ENCODE assay signal across 23 mouse cellular contexts in the genomic region with DNA sequence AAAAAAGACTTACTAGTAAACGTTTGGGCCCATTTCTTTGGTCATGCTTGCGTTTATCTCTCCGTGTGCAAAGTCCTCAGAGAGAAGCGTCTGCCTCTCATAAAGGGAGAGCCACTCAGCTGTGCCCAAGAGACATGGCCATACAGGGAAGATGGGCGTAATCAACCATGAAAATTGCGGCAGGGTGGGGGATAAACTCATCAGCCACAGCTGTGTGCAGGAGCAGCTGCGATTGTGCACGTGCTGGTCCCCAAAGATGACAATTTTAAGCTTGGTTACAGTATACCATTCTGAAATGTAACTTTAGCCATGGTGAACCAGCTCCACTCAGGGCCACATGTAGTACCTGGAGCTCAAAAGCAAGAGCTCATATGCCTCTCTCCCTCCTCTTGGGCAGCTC.
DNase-seq lines count a peak whose midpoint lies in the region; ATAC-seq and TF ChIP-seq lines count a peak whose summit lies in the region.
"Had no signal": no experiment of that assay in that cellular context is flagged by ENCODE, and none has a peak within 500 bp of the region (broad histone marks: within the 10 kb centered on the region; RNA-seq: fewer than 3 reads in every experiment).

No protein-coding gene starts in this region.

- H3K79me2 ChIP-seq in CH12.LX (replicated peaks; ENCODE audit: control insufficient read depth, extremely low read depth, insufficient read depth, poor library complexity, severe bottlenecking) (no peaks in the 10 kb centered on the region), myocyte (ENCODE audit: control insufficient read depth, insufficient read depth) (no peaks in the 10 kb centered on the region)

- TF ChIP-seq RAD21 in CH12.LX (IDR thresholded peaks at IDR 0.05; ENCODE audit: low read depth, low read length), result no peak

- no peaks in the 10 kb centered on the region for H3K27me3 ChIP-seq in midbrain, embryonic 14.5 days (ENCODE audit: control insufficient read depth, insufficient read depth, low read length)
- no peaks in the 10 kb centered on the region for H3K27me3 ChIP-seq in midbrain, embryonic 16.5 days (ENCODE audit: control insufficient read depth, insufficient read depth, low read depth, low read length)
- H3K27me3 ChIP-seq in CH12.LX (replicated peaks) (no peaks in the 10 kb centered on the region), myocyte (ENCODE audit: control insufficient read depth, insufficient read depth, insufficient read length) (no peaks in the 10 kb centered on the region)
- H3K27me3 ChIP-seq in hindbrain, embryonic 12.5 days, result no peaks in the 10 kb centered on the region
- H3K27me3 ChIP-seq: forebrain, embryonic 13.5 days; heart, embryonic 13.5 days had no signal

- no peak overlapping the region for H3K4me2 ChIP-seq in midbrain, embryonic 14.5 days (ENCODE audit: low read length)
- no peak overlapping the region for H3K4me2 ChIP-seq in midbrain, embryonic 16.5 days (ENCODE audit: low read length)
- no peak overlapping the region for H3K4me2 ChIP-seq in CH12.LX (ENCODE audit: insufficient read depth, low read depth, poor library complexity, severe bottlenecking)
- H3K4me2 ChIP-seq in hindbrain, embryonic 12.5 days (replicated peaks), result no peak overlapping the region
- no peak overlapping the region for H3K4me2 ChIP-seq in myocyte (ENCODE audit: low read depth)
- H3K4me2 ChIP-seq: forebrain, embryonic 13.5 days; heart, embryonic 13.5 days had no signal

- H3K36me3 ChIP-seq in midbrain, embryonic 14.5 days (ENCODE audit: control insufficient read depth, insufficient read depth, low read length), result no peaks in the 10 kb centered on the region
- H3K36me3 ChIP-seq in midbrain, embryonic 16.5 days (ENCODE audit: control insufficient read depth, insufficient read depth, low read length), result no peaks in the 10 kb centered on the region
- H3K36me3 ChIP-seq in CH12.LX (replicated peaks in 1 of 2; ENCODE audit: control insufficient read depth in 1 of 2, insufficient read depth in 1 of 2, low read length in 1 of 2) (no peaks in the 10 kb centered on the region), myocyte (ENCODE audit: control insufficient read depth, insufficient read depth) (no peaks in the 10 kb centered on the region)
- no peaks in the 10 kb centered on the region for H3K36me3 ChIP-seq in hindbrain, embryonic 12.5 days
- H3K36me3 ChIP-seq: heart, embryonic 13.5 days; midbrain, embryonic 10.5 days had no signal

- H3K4me3 ChIP-seq in midbrain, embryonic 14.5 days (replicated peaks; ENCODE audit: low read depth, low read length), result no peak overlapping the region
- H3K4me3 ChIP-seq in midbrain, embryonic 16.5 days (ENCODE audit: low read depth, low read length), result no peak overlapping the region
- H3K4me3 ChIP-seq in CH12.LX (replicated peaks in 1 of 3; ENCODE audit: low read depth in 2 of 3, low read length in 2 of 3, poor library complexity in 1 of 3), result no peak overlapping the region
- no peak overlapping the region for H3K4me3 ChIP-seq in hindbrain, embryonic 12.5 days
- no peak overlapping the region for H3K4me3 ChIP-seq in myocyte
- H3K4me3 ChIP-seq: forebrain, embryonic 13.5 days; heart, adult 2 months; heart, embryonic 13.5 days; layer of hippocampus, adult 2 months; midbrain, embryonic 10.5 days had no signal

- no peak overlapping the region for H3ac ChIP-seq in myocyte (ENCODE audit: control insufficient read depth, insufficient read length)

- DNase-seq in midbrain, embryonic 14.5 days, result peak; percentile 8
- no peak for DNase-seq in CH12.LX (ENCODE audit: extremely low read depth)
- DNase-seq in kidney, postnatal 14 days, result no peak
- DNase-seq in kidney, postnatal 4 days, result no peak
- DNase-seq: adrenal gland, postnatal 14 days; cerebellum, adult 11 months; cerebellum, adult 9-11 months; gastrocnemius, postnatal 25 days; heart, adult 2 months; kidney, adult 8-10 months; kidney, postnatal 10 days; liver, postnatal 0 days; right cerebral cortex, postnatal 25 days; spleen, adult 18-20 months had no signal

- WGBS in midbrain, embryonic 14.5 days, result 72% methylated on average over 8 of the region's 8 CpGs
- WGBS in midbrain, embryonic 16.5 days, result 72% methylated on average over 8 of the region's 8 CpGs
- 66% methylated on average over 8 of the region's 8 CpGs for WGBS in hindbrain, embryonic 12.5 days

- TF ChIP-seq POLR2A in CH12.LX (IDR thresholded peaks at IDR 0.05; ENCODE audit: low read depth, low read length) (no peak), myocyte (IDR thresholded peaks at IDR 0.05; ENCODE audit: insufficient read length, low read depth) (no peak)

- dilution Hi-C loops in CH12.LX (cut with MboI; ENCODE audit: extremely low pct_ligation_motif_present, extremely low pct_unique_long_range_greater_than_20kb, low sequenced_read_pairs), result no loop called here

- H3K27ac ChIP-seq in midbrain, embryonic 14.5 days (replicated peaks; ENCODE audit: low read depth, low read length), result no peak overlapping the region
- H3K27ac ChIP-seq in midbrain, embryonic 16.5 days (ENCODE audit: low read length), result no peak overlapping the region
- H3K27ac ChIP-seq in CH12.LX (ENCODE audit: insufficient read depth, low read depth), result no peak overlapping the region
- H3K27ac ChIP-seq in hindbrain, embryonic 12.5 days, result no peak overlapping the region
- H3K27ac ChIP-seq: forebrain, embryonic 13.5 days; heart, adult 2 months; heart, embryonic 13.5 days; layer of hippocampus, adult 2 months; midbrain, embryonic 10.5 days had no signal

- TF ChIP-seq CTCF in CH12.LX (conservative IDR thresholded peaks at IDR 0.05 in 1 of 2, IDR thresholded peaks at IDR 0.05 in 1 of 2; ENCODE audit: low read depth in 2 of 2, low read length in 2 of 2), result no peak

- no peaks in the 10 kb centered on the region for H3K4me1 ChIP-seq in midbrain, embryonic 14.5 days (ENCODE audit: control insufficient read depth, insufficient read depth, low read length)
- no peaks in the 10 kb centered on the region for H3K4me1 ChIP-seq in midbrain, embryonic 16.5 days (ENCODE audit: control insufficient read depth, insufficient read depth, low read length)
- peaks cover 0 to 22% of the 10 kb centered on the region in 2 experiments; a peak in 2 of 4 replicates for H3K4me1 ChIP-seq in CH12.LX (ENCODE audit: control insufficient read depth in 1 of 2, insufficient read depth in 2 of 2)
- H3K4me1 ChIP-seq in hindbrain, embryonic 12.5 days, result peaks cover 7% of the 10 kb centered on the region; the same call in 1 of the 2 replicates
- H3K4me1 ChIP-seq: forebrain, embryonic 13.5 days; midbrain, embryonic 10.5 days had no signal

- no peak overlapping the region for H3K9ac ChIP-seq in midbrain, embryonic 14.5 days (replicated peaks; ENCODE audit: low read length)
- H3K9ac ChIP-seq in midbrain, embryonic 16.5 days (ENCODE audit: low read depth, low read length), result no peak overlapping the region
- H3K9ac ChIP-seq in CH12.LX (ENCODE audit: insufficient read depth, low read depth), result no peak overlapping the region
- no peak overlapping the region for H3K9ac ChIP-seq in hindbrain, embryonic 12.5 days
- H3K9ac ChIP-seq: forebrain, embryonic 13.5 days; heart, embryonic 13.5 days; liver, postnatal 0 days had no signal

- H3K9me3 ChIP-seq in midbrain, embryonic 14.5 days (ENCODE audit: control insufficient read depth, low read length), result no peaks in the 10 kb centered on the region
- H3K9me3 ChIP-seq in midbrain, embryonic 16.5 days (replicated peaks; ENCODE audit: control insufficient read depth, low read length, poor library complexity, severe bottlenecking), result no peaks in the 10 kb centered on the region
- H3K9me3 ChIP-seq in CH12.LX (replicated peaks; ENCODE audit: low read length), result no peaks in the 10 kb centered on the region
- no peaks in the 10 kb centered on the region for H3K9me3 ChIP-seq in hindbrain, embryonic 12.5 days (replicated peaks)
- H3K9me3 ChIP-seq: forebrain, embryonic 13.5 days; heart, embryonic 13.5 days; midbrain, embryonic 10.5 days had no signal

- no peak for TF ChIP-seq EP300 in CH12.LX (IDR thresholded peaks at IDR 0.05; ENCODE audit: low read length)

- ATAC-seq in midbrain, embryonic 14.5 days (ENCODE audit: low FRiP score, low TSS enrichment), result no peak
- no peak for ATAC-seq in midbrain, embryonic 16.5 days
- ATAC-seq in hindbrain, embryonic 12.5 days (ENCODE audit: low FRiP score), result peak; percentile 82
- ATAC-seq: forebrain, embryonic 13.5 days; inflammation-experienced regulatory T-cells, adult 6 months; liver, postnatal 0 days; lung, postnatal 0 days had no signal

- in situ Hi-C loops in CH12.LX (cut with MboI; ENCODE audit: low pct_ligation_motif_present, low pct_unique_long_range_greater_than_20kb, low sequenced_read_pairs), result no loop called here

TF ChIP-seq in CH12.LX, 34 proteins besides CTCF, POLR2A, EP300 and RAD21:
- no peak for TF ChIP-seq GABPA (IDR thresholded peaks at IDR 0.05; ENCODE audit: insufficient replicate concordance, low read depth, low read length)
- TF ChIP-seq TCF12 (IDR thresholded peaks at IDR 0.05; ENCODE audit: low read depth, low read length), result no peak
- TF ChIP-seq BHLHE40 (IDR thresholded peaks at IDR 0.05; ENCODE audit: low read depth, low read length), result 0 out of 2 replicates have a peak, but pooled peaks have one; percentile 23
- TF ChIP-seq NRF1 (IDR thresholded peaks at IDR 0.05; ENCODE audit: low read depth, low read length), result no peak

TF ChIP-seq in myocyte, 11 proteins besides CTCF, POLR2A, EP300 and RAD21:
- TF ChIP-seq MAX (IDR thresholded peaks at IDR 0.05; ENCODE audit: low read depth) (no peak), MYOD1 (IDR thresholded peaks at IDR 0.05; ENCODE audit: control insufficient read depth in 1 of 3, insufficient read length in 2 of 3, low read depth in 2 of 3) (peak in 1 of 3 experiments; percentile 73), SRF (IDR thresholded peaks at IDR 0.05; ENCODE audit: control insufficient read depth, insufficient read length, low read depth) (peak; percentile 64), TCF3 (IDR thresholded peaks at IDR 0.05; ENCODE audit: insufficient read length, low read depth) (peak; percentile 42), POLR2AphosphoS2 (IDR thresholded peaks at IDR 0.05; ENCODE audit: insufficient read length, low read depth) (no peak), CEBPB (IDR thresholded peaks at IDR 0.05; ENCODE audit: insufficient read depth, poor library complexity, severe bottlenecking) (no peak), USF1 (IDR thresholded peaks at IDR 0.05; ENCODE audit: low read depth) (no peak), MYOG (IDR thresholded peaks at IDR 0.05; ENCODE audit: control insufficient read depth in 1 of 3, insufficient read depth in 1 of 3, insufficient read length in 2 of 3, low read depth in 2 of 3) (peak; percentile 55 to 89 (median 59)), TCF12 (IDR thresholded peaks at IDR 0.05; ENCODE audit: insufficient read depth, poor library complexity, severe bottlenecking) (peak; percentile 46), E2F4 (IDR thresholded peaks at IDR 0.05; ENCODE audit: insufficient read depth) (no peak), REST (IDR thresholded peaks at IDR 0.05; ENCODE audit: insufficient read depth, insufficient read length) (no peak)
